Mouse (Mus musculus) small intestine, adult 2 months (tissue): Measurements from ENCODE around the gene Zfp760.

Experiments used
- CTCF ChIP-seq: fragments of 200-500 bp; IDR thresholded peaks from 2 replicates; pipeline ENCODE4 v1.5.1; 2012; ENCODE audit warnings: low read depth, mild to moderate bottlenecking, control low read depth, inconsistent platforms, low read length, moderate library complexity, mixed read lengths; ENCODE audit not compliant: insufficient replicate concordance, insufficient read length; ENCODE audit errors: extremely low read depth
- POLR2A ChIP-seq: fragments of 200-500 bp; IDR thresholded peaks from 2 replicates; pipeline ENCODE4 v1.6.1; 2012; ENCODE audit warnings: low read depth, mild to moderate bottlenecking, control low read depth, inconsistent platforms, low read length, moderate library complexity

DNA sequence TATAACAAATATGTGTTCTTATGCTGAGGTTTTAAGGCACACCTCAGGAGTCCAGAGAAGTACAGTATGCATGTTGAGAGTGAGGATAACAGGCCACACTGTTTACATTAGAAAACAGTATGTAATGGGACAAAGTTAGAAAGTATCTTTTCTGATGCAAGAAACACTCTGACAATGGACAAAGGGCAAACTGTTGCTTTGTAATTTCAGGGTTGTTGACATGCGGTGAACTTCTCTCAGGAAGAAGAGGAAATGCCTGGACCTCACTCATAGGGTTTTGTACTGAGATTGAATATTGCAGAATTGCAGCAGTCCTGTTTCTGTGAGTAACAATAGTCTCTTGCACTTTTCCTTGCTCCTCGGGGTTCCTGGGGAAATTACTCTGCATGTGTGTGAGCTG lies 860 bp downstream of the Zfp760 start:
- no peak for TF ChIP-seq CTCF
- no peak for TF ChIP-seq POLR2A
